Mouse (Mus musculus): ENCODE results near the gene Fshr. TPM values are rescaled to one million over a fixed set of nuclear protein-coding genes. Genes with fewer than 3 reads are reported as not detected.
"Not testable (repeated sequence)": the region's sequence is repeated elsewhere in the genome, so short reads cannot be mapped to it uniquely, and the experiment has no call there.

Fshr gene
- polyA plus RNA-seq (2015; fragmentation: Nextera tagmentation; extraction: Ambion mirVana): not detected in 2 replicates

DNA sequence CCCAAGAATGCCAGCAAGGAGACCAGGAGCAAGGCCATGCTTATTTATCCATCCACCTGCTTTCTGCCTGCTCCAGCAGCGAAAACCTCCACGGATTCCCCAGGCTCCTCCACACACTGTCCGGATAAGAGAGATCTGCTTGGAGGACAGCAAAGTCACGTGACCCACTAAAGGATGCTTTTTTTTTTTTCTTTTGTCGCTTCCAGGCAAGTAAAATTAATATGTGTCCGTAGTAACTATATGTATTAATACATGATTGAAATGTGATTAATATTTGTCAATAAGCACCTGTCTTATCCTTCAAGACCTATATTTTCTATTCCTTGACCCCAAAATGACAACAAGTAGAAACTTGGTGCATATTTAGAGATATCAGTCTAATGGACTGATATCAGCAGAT, at the start of gene Fshr:
Gene Fshr, minus strand, starts transcription at position 101 of the 400 bp plus-strand sequence.
- Histone ChIP-seq H3K9ac (no peak within 1 kb of the TSS), H3K27me3 (no peaks in the 10 kb centered on the region), H3K4me2 (no peak within 1 kb of the TSS), H3K4me3 (replicated peaks) (no peak within 1 kb of the TSS), H3K9me3 (replicated peaks) (no peaks in the 10 kb centered on the region), H3K27ac (replicated peaks) (no peak within 1 kb of the TSS), H3K4me1 (replicated peaks) (no peaks in the 10 kb centered on the region), H3K36me3 (replicated peaks) (no peaks in the 10 kb centered on the region)
- WGBS (ENCODE audit: insufficient replicate concordance): 80% methylated on average over 6 of the region's 6 CpGs
- ATAC-seq (ENCODE audit: insufficient read depth): no peak

DNA sequence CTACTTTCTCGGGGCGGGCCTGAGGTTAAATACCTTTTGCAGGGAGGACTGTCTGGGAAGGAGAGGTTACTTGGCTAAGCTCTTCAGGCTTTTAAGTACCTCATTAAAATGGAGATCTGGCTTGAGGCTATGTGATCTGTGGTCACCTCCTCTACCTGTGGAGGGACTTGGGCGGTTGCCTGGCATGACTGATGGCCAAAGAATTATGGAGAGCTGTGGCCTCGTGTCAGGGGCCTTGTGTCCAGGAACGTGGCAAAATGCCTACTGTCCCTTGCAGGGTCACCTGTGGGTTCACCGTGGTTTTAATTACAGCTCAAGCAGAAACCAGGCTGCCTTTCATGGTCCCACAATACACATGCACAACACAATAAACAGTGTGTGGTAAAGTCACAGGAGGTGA, 1.7 kb upstream of the Fshr start:
- no peak for ATAC-seq (ENCODE audit: insufficient read depth)
- H3K4me3 ChIP-seq (replicated peaks): no peak overlapping the region
- H3K27ac ChIP-seq (replicated peaks): no peak overlapping the region
- no peaks in the 10 kb centered on the region for H3K9me3 ChIP-seq (replicated peaks)
- no peaks in the 10 kb centered on the region for H3K27me3 ChIP-seq
- WGBS (ENCODE audit: insufficient replicate concordance): 58% methylated on average over 6 of the region's 6 CpGs
- no peaks in the 10 kb centered on the region for H3K36me3 ChIP-seq (replicated peaks)
- no peak overlapping the region for H3K9ac ChIP-seq
- H3K4me2 ChIP-seq: no peak overlapping the region
- no peaks in the 10 kb centered on the region for H3K4me1 ChIP-seq (replicated peaks)

DNA sequence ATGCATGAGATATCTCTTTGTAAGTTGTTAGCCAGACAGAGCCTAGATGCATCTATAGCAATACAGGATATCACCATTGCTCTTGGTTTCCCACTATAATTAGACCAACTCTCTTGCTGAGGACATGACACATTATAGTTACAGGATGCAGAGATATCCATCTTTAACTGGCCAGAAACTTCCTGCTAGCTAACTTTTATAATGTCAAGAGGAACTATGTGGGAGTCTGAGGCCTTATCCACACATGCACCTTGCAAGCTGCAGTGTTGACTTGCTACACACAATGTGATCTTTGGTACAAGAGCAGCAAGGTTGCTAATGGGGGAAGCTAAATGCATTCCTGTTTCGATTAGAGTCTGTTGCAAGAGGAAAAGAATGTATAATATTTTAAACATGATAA, 26.9 kb downstream of the Fshr start:
- Histone ChIP-seq H3K4me2 (no peak overlapping the region), H3K27ac (replicated peaks) (no peak overlapping the region), H3K9me3 (replicated peaks) (no peaks in the 10 kb centered on the region), H3K4me3 (replicated peaks) (no peak overlapping the region), H3K9ac (no peak overlapping the region), H3K4me1 (replicated peaks) (no peaks in the 10 kb centered on the region), H3K36me3 (replicated peaks) (no peaks in the 10 kb centered on the region), H3K27me3 (no peaks in the 10 kb centered on the region)
- WGBS (ENCODE audit: insufficient replicate concordance): 14% methylated on average over 1 of the region's 1 CpGs
- no peak for ATAC-seq (ENCODE audit: insufficient read depth)

DNA sequence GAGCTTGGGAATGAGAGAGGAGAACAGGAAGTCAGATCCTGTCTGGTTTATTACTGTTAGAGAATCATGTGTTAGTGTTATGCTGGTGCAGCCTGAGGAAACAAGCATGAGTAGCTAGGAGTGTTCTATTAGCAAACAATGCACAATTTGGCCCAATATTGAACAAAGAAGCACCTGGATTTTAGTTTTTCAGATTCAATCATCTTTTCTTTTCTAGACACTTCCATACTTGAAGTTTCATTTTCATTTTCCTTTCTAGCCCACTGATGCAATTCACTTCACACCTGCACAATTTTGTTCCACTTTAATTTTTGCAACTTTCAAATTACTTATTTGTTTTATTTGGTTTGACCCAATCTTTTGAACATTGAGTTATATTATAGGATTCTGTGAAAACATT, 35.7 kb downstream of the Fshr start:
- H3K4me3 ChIP-seq (replicated peaks): no peak overlapping the region
- no peak overlapping the region for H3K9ac ChIP-seq
- H3K27me3 ChIP-seq: no peaks in the 10 kb centered on the region
- no peaks in the 10 kb centered on the region for H3K4me1 ChIP-seq (replicated peaks)
- no peaks in the 10 kb centered on the region for H3K9me3 ChIP-seq (replicated peaks)
- H3K36me3 ChIP-seq (replicated peaks): no peaks in the 10 kb centered on the region
- ATAC-seq (ENCODE audit: insufficient read depth): no peak
- no peak overlapping the region for H3K27ac ChIP-seq (replicated peaks)
- no peak overlapping the region for H3K4me2 ChIP-seq

DNA sequence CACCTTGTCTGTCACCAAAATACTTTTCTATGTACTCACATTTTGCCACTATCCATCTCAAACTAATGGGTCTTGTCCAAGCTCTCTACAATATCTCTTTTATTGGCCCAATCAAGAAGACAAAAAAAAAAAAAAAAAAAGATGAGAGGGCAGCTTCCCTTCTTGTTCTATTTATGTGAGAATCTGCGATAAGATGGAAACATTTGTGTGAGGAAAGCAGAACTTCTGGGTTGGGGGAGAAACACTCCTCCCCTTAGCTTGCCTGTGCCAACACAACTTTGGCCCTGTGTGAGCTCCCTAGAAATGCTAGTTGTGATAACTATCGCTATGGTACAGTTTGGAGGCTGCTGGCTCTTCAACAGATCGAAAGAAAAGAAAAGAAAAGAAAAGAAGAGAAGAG, 38.0 kb downstream of the Fshr start:
- H3K4me3 ChIP-seq (replicated peaks): no peak overlapping the region
- H3K27me3 ChIP-seq: no peaks in the 10 kb centered on the region
- H3K9me3 ChIP-seq (replicated peaks): no peaks in the 10 kb centered on the region
- H3K9ac ChIP-seq: no peak overlapping the region
- no peak overlapping the region for H3K4me2 ChIP-seq
- WGBS (ENCODE audit: insufficient replicate concordance): 64% methylated on average over 3 of the region's 3 CpGs
- no peaks in the 10 kb centered on the region for H3K36me3 ChIP-seq (replicated peaks)
- H3K27ac ChIP-seq (replicated peaks): no peak overlapping the region
- H3K4me1 ChIP-seq (replicated peaks): no peaks in the 10 kb centered on the region
- no peak for ATAC-seq (ENCODE audit: insufficient read depth)

DNA sequence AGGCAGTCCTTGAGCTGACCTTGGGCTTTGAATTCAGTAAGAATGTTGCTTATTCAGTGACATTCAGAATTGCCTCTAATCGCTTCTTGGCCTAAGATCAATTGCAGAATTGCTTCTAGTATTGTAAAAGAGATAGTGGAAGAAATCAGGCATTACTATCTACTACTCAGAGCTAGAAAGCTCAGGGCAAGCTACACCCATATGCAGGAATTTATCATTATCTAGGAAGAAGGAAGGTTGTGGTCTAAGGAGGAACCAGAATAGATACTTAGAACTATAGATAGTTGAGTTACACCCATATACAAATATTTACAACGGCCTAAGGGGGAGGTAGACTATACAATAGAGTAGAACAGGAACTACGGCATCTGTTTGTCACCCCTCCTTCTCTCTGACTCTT, 41.1 kb downstream of the Fshr start:
- H3K4me1 ChIP-seq (replicated peaks); H3K4me3 ChIP-seq (replicated peaks); H3K27me3 ChIP-seq; H3K4me2 ChIP-seq; H3K36me3 ChIP-seq (replicated peaks); H3K9ac ChIP-seq; ATAC-seq (ENCODE audit: insufficient read depth); H3K9me3 ChIP-seq (replicated peaks); H3K27ac ChIP-seq (replicated peaks): not testable (repeated sequence)
- WGBS (ENCODE audit: insufficient replicate concordance): 50% methylated on average over 3 of the region's 3 CpGs

DNA sequence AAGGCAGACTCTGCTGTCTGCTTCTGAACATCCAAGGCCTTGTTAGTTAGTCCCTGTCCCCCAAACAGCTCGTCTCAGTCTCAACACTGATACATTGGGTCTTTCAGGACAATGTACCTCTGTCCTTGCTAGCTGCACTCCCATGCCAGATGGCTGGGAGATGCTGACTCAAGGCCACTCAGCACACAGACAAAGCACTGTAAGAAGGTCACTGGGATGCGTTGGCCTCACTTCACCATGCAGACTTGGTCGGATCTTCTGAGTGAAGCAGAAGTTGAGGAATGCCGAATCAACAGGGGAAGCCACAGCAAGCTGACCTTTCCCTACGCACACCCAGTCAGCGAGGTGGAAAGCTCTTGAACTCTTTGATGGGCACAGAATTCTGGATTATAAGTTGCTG, 55.7 kb downstream of the Fshr start:
- 60% methylated on average over 6 of the region's 6 CpGs for WGBS (ENCODE audit: insufficient replicate concordance)
- Histone ChIP-seq H3K27ac (replicated peaks) (no peak overlapping the region), H3K27me3 (no peaks in the 10 kb centered on the region), H3K4me3 (replicated peaks) (no peak overlapping the region), H3K36me3 (replicated peaks) (no peaks in the 10 kb centered on the region), H3K9me3 (replicated peaks) (no peaks in the 10 kb centered on the region), H3K9ac (no peak overlapping the region), H3K4me1 (replicated peaks) (no peaks in the 10 kb centered on the region), H3K4me2 (no peak overlapping the region)
- ATAC-seq (ENCODE audit: insufficient read depth): no peak

DNA sequence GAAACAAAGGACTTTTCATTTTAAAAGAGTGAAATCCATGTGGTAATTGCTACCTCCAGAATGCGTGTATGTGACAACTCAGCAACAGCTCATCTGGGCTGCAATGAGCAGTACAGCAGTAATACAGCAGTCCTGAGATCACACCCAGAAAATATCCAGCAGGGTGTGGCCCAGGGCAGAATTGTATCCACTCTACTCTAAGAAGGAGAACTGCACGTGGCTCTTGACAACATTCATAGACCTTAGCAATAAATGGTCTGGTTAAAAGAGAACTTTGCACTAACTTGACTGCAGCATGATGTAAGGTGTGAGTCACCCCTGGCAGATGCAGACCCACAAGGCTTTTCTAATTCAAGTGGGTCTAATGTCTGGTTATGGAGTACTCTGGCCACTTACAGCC, 80.5 kb downstream of the Fshr start:
- no peaks in the 10 kb centered on the region for H3K36me3 ChIP-seq (replicated peaks)
- H3K27ac ChIP-seq (replicated peaks): no peak overlapping the region
- 53% methylated on average over 2 of the region's 2 CpGs for WGBS (ENCODE audit: insufficient replicate concordance)
- no peak overlapping the region for H3K9ac ChIP-seq
- no peak for ATAC-seq (ENCODE audit: insufficient read depth)
- H3K4me2 ChIP-seq: no peak overlapping the region
- no peaks in the 10 kb centered on the region for H3K4me1 ChIP-seq (replicated peaks)
- H3K4me3 ChIP-seq (replicated peaks): no peak overlapping the region
- no peaks in the 10 kb centered on the region for H3K9me3 ChIP-seq (replicated peaks)
- no peaks in the 10 kb centered on the region for H3K27me3 ChIP-seq

DNA sequence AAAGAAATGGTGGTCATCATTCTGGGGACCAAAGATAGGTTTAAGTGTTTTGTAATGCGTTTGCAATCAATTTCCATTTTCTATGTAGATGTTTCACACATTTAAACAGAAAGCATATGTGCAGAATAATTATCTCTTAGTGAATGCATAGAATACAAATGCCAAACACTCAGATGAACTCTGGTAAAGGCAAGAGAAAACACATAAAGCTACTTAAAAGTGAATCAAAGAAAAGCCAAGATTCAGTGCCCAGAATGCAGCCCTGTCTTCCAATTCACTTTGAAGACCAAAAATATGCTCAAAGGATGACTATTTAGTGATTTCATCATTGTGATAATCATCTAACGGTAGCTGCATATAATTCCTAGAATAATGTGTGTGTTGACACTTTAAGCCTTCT, 81.2 kb downstream of the Fshr start:
- Histone ChIP-seq H3K9ac (no peak overlapping the region), H3K36me3 (replicated peaks) (no peaks in the 10 kb centered on the region), H3K4me2 (no peak overlapping the region), H3K9me3 (replicated peaks) (no peaks in the 10 kb centered on the region), H3K27ac (replicated peaks) (no peak overlapping the region), H3K4me3 (replicated peaks) (no peak overlapping the region), H3K4me1 (replicated peaks) (no peaks in the 10 kb centered on the region), H3K27me3 (no peaks in the 10 kb centered on the region)
- WGBS (ENCODE audit: insufficient replicate concordance): 53% methylated on average over 2 of the region's 2 CpGs
- no peak for ATAC-seq (ENCODE audit: insufficient read depth)

DNA sequence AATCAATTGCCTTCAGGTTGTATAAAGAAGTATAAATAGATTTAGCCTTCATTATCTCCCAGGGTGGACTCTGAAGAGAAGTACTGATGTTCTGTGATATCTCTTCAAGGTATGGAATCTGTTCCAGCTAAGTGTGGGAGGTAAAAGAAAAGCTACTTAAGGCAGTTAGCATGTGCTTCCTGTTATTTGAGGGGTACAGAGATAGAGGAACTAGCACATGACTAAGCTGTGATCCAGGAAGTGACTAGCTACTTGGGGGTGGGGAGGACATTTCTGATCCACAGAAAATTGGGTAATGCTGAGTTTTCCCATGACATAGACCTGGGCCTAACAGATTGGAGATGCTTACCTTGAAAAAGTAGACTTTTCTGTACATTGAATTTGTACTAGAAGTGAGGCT, 86.5 kb downstream of the Fshr start:
- no peak overlapping the region for H3K27ac ChIP-seq (replicated peaks)
- H3K27me3 ChIP-seq: no peaks in the 10 kb centered on the region
- H3K4me2 ChIP-seq: no peak overlapping the region
- no peak overlapping the region for H3K4me3 ChIP-seq (replicated peaks)
- no peaks in the 10 kb centered on the region for H3K9me3 ChIP-seq (replicated peaks)
- no peaks in the 10 kb centered on the region for H3K36me3 ChIP-seq (replicated peaks)
- no peaks in the 10 kb centered on the region for H3K4me1 ChIP-seq (replicated peaks)
- ATAC-seq (ENCODE audit: insufficient read depth): no peak
- no peak overlapping the region for H3K9ac ChIP-seq

DNA sequence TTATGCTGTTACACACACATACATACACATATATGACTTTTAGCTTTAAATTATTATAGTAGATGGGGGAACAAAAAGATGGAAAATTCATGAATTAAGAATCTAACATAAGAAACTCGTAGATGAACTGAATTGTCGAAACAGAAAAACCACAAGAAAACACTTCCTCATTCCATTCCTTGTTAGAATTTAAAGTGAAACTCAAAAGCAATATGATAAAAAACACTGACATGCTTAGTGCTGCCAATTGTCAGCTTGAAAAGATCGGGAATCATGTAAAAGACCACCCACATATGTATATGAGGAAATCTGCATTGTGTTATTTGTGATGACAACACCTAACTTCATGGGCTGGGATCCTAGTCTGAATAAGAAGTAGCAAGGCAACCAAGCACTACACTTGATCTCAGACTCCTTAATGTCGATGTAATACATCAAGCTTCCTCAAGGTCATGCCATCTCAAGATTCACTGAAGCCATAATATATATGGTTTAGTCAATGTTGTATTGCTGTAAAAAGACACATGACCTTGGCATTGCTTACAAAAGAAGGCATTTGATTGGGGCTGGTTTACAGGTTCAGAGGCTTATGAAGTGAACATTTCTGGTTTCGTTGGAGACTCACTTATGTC, 99.6 kb downstream of the Fshr start:
- no peaks in the 10 kb centered on the region for H3K9me3 ChIP-seq (replicated peaks)
- no peaks in the 10 kb centered on the region for H3K36me3 ChIP-seq (replicated peaks)
- no peaks in the 10 kb centered on the region for H3K4me1 ChIP-seq (replicated peaks)
- no peak overlapping the region for H3K4me3 ChIP-seq (replicated peaks)
- no peaks in the 10 kb centered on the region for H3K27me3 ChIP-seq
- no peak for ATAC-seq (ENCODE audit: insufficient read depth)
- H3K9ac ChIP-seq: no peak overlapping the region
- no peak overlapping the region for H3K4me2 ChIP-seq
- 32% methylated on average over 5 of the region's 5 CpGs for WGBS (ENCODE audit: insufficient replicate concordance)
- no peak overlapping the region for H3K27ac ChIP-seq (replicated peaks)

DNA sequence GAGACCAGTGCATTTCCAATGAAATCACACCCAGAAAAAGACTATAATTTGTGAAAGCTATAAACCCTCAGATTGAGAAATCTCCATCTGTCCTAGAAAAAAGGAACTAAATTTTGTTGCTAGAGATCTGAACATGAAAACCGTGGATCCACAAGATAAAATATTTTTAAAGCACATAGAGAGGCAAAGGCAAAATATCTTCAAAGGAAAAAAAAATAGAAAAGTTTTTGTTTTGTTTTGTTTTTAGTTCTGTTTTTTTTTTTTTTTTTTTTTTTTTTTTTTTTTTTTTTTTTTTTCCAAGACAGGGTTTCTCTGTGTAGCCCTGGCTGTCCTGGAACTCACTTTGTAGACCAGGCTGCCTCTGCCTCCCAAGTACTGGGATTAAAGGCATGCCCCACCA, 100.7 kb downstream of the Fshr start:
- H3K4me2 ChIP-seq; ATAC-seq (ENCODE audit: insufficient read depth); H3K27me3 ChIP-seq; H3K36me3 ChIP-seq (replicated peaks); H3K9me3 ChIP-seq (replicated peaks); H3K27ac ChIP-seq (replicated peaks); H3K9ac ChIP-seq; H3K4me1 ChIP-seq (replicated peaks); H3K4me3 ChIP-seq (replicated peaks): not testable (repeated sequence)
- WGBS (ENCODE audit: insufficient replicate concordance): 29% methylated on average over 1 of the region's 1 CpGs
